Mouse (Mus musculus): ENCODE measurements around the gene Fbxo33.

Fbxo33 gene

DNA sequence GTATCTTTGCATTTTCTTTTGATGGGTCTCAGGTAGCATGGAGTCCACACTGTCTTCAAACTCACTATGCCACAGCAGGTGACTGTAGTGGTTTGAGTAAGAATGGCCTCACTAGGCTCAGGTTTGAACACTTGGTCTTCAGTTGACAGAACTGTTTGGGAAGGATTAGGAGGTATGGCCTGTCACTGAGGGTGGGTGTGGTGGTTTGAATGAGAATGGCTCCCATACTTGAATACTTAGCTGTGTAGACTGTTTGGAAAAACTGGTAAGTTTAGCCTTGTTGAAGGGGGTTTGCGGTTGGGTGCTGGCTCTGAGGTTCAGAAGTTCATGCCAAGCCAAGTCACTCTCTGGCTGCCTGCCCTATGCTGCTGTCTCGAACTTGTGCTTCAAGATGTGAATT is 20.2 kb downstream of the Fbxo33 start:
- no peak for DNase-seq (ENCODE audit: extremely low read depth, low read depth, low spot score)

DNA sequence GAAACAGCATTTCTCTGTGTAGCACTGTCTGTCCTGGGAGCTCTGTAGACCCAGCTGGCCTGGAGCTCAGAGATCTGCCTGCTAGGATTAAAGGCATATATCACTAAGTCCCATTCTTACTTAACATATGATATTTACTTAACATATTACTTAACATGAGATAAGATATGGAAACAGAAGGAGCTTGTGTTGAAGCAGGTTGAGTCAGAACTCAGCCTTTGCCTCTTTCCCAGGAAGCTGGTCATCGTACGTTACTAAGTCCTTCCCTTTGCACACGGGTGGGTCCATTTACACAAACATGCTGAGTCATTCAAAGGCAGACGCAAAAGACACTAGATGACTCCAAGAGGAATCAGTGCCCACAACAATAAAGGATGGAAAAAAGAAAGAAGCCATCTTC is 20.8 kb downstream of the Fbxo33 start:
- no peak for DNase-seq (ENCODE audit: extremely low read depth, low read depth, low spot score)

DNA sequence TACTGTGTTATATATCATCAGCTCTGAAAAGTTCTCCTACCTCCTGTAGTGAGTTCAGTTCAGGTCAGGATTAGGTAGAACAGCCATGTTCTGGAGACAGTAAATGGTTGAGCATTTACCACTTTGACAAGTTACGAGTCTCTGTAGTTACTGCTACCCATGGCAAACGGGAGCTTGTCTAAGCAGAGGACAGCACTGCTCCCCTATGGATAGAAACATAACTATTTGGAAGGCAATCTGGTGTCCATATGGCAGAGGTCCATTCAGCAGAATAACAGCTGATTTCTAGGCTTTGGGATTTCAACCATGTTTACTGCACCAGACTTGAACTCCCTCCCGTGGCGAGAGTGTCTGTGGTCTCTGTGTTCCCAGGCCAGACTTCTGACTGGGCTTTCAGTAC is 23.6 kb downstream of the Fbxo33 start:
- DNase-seq (ENCODE audit: extremely low read depth, low read depth, low spot score) = no peak

DNA sequence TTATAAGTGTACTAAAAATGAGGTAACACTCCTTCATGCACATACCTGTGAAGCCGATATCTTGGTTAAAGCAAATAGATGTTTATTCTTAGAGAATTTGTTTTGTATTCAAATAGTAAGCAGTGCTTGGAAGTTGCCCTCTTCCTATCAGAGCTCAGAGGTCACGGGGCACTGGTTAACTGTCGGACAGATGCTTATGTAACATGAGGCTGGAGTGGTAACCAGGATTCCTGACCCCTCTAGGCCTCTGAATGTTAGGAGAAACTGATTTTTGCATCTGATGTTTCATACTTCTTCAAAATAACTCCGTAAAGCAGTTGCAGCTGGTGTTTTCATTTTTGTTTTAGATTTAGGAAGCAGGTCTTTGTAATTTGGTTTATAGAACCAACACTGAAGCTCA is 24.5 kb downstream of the Fbxo33 start:
- no peak for DNase-seq (ENCODE audit: extremely low read depth, low read depth, low spot score)

DNA sequence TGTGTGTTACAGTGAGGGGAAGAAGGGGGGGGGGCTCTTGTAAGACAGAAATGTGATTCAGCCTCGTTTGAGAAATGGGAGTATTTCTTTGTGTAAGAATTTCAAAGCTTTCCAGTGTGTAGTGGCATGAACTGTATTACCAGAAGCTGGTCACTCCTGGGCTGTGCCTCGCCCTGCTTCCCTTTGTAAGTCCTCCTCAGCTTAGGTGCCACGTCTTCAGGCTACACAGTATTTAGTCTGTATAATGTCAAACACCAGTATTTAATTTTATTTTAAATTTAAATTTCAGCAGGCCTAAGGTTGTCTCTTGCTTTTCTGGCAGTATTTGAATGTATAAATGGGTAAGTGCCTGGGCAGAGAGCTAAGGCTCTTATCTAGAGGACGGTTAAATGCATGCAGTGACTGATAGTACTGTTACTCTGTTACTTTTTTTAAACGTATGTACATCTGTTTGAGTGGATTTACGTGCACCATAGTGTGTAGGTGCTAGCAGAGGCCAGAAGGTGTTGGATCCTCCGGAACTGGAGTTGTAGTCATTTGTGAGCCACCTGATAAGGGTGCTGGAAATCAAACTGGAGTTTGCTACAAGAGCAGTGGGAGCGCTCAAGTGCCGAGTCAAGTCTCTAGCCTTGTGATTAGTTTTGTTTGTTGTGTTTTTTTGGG is 25.1 kb downstream of the Fbxo33 start:
- no peak for DNase-seq (ENCODE audit: extremely low read depth, low read depth, low spot score)

DNA sequence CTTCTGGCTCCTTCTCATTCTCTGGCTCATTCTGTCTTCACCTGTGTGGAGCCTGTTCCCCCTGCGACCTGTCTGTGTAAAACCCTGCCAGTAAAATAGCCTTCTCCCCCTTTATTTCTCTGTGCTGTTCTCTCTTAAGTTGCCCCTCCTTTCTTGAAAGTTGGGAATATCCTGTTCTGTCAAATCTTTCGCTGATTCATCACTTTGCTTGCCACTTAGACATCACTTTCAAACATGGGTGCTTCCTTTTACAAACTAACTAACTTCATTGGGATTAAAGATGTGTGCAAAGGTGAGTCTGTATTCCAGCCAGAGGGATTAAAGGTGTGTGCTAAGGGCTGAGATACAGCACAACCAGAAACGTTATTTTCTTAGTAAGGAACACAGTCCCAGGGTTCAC is 25.9 kb downstream of the Fbxo33 start:
- no peak for DNase-seq (ENCODE audit: extremely low read depth, low read depth, low spot score)

DNA sequence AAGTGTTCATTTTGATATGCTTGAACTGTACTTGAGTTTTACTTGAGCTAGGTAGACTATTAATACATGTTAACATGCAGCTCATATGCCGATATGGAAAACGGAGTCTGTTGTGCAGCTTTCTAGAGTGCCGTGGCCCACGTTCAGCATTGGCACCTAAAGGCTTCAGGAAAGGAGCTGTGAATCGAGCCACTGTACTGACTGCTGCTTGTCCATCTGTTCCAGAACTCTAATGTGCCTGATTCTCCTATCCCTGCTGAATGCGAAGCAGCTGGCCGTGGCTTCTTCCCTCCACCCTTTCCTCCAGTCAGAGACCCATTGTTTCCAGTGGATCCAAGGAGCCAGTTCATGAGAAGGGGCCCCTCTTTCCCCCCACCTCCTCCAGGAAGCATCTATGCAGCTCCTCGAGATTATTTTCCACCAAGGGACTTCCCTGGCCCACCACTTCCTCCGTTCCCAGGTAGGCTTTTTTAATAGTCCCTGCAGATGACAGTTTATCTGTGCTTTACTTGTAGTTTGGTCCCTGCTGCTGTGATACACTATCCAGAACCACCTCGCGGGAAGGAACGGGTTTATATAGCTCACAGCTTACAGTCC is 31.3 kb downstream of the Fbxo33 start:
- no peak for DNase-seq (ENCODE audit: extremely low read depth, low read depth, low spot score)

DNA sequence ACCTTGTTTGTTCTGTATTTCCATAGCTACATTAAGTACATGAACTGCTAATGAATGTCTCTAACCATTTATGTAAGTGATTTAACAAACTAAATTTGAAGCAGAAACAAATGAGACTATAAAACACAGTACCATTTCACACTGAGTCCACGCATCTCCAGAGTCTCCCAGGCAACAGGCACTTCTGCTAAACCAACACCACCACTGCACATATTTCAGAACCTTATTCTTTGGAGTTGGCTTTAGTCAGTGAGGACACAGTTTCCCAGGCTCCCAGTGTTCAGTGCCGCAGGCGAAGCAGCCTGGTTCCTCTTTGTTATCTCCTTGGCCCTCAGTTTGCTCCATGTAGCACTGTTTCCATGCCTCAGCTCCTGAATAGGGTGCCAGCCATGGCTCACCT is 41.7 kb downstream of the Fbxo33 start:
- no peak for DNase-seq (ENCODE audit: extremely low read depth, low read depth, low spot score)

DNA sequence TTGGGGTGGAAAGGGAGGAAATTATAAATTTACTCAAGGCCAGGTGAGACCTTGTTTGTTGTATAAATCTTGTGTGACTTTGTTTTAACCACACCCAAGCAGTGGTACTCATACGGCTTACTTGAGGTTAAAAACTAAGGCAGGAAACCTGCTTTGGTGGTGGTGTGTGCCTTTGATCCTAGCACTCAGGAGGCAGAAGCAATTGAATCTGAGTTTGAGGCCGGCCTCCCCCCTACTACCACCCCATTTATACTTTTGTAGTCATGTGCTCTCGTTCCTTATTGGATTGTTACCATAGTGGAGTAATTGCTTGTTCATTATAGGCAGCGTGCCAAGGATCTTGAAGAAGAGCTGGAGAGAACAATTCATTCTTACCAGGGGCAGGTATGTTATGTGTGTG is 49.6 kb downstream of the Fbxo33 start:
- no peak for DNase-seq (ENCODE audit: extremely low read depth, low read depth, low spot score)

DNA sequence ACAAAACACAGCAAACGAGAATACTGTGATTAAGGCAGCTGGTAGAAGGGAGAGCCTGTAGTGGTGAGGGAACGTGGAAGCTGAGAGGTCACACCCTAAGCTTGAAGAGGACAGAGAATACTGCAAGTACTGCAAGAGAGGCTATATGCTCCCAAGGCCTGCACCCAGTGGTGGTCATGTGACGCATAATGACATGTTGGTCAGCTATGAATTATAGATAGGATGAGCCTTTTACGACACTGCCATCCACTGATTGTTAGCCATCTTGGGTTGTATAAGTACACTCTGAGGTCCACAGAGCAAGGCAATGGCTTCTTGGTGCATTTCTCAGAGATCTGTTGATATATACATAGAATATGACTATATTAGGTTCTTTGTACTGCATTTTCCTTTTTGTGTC is 53.0 kb downstream of the Fbxo33 start:
- no peak for DNase-seq (ENCODE audit: extremely low read depth, low read depth, low spot score)

DNA sequence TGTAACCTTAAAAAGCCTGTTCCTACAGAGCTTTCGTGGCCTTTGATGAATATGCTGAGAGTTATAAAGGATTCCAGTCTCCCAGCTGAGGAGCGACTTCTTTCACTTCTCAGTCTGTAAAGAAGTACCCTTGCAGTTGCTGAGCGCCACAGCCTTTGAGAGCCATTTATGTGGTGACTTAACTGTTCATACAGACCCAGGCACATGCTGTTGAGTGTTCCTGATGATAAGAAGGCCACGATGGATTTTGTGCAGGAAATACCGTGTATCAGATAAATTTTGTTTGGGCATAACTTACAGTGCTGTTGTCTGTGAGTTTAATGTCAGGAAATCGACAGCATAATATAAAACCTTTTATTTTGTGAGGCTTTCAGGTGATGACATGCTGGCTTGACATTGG is 55.0 kb downstream of the Fbxo33 start:
- no peak for DNase-seq (ENCODE audit: extremely low read depth, low read depth, low spot score)

DNA sequence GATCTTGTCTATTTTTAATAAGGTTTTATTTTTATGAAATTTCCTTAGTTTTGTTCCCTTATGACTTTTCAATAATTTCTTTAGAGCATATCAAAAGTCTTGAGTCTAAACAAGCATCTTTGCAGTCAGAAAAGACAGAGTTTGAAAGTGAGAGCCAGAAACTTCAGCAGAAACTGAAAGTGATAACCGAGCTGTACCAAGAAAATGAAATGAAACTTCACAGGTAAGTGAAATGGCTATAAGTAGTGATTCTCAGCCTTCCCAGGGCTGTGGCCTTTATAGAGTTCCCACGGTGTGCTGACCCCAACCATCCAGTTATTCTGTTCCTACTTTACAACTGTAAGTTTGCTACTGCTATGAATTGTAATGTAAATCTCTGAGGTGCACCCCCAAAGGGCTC is 56.7 kb downstream of the Fbxo33 start:
- no peak for DNase-seq (ENCODE audit: extremely low read depth, low read depth, low spot score)

DNA sequence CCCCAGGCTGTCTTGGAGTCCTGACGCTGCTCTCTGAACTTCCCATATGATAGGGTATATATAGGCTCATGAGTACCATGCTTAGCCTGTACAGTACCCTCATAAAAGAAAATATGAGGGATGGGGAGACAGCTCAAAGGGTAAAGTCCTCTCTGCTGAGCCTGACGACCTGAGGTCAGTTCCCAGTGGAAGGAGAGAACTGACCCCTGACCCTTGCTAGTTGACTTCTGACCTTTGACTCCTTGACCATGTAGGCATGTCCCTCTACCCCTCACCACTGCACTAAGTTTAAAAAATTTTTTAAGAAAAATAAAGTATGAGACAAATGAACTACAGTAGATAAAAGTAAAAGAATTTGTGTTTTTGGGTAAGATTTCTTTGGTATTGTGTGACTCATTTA is 58.4 kb downstream of the Fbxo33 start:
- DNase-seq (ENCODE audit: extremely low read depth, low read depth, low spot score) = no peak
